Mouse (Mus musculus) limb, embryonic 14.5 days (tissue): ENCODE data around the gene Abraxas1. TPM values are rescaled to one million over a fixed set of nuclear protein-coding genes. Genes with fewer than 3 reads are reported as not detected.

Source experiments
- ATAC-seq: fragments of 200-750 bp; cut with Nextera tagmentation; 2 replicates; pipeline ENCODE4 v1.8.0; 2017; ENCODE audit warnings: low read depth, moderate number of reproducible peaks, moderate TSS enrichment; ENCODE audit not compliant: low FRiP score
- DNase-seq: peaks from one replicate; pipeline ENCODE4 v3.0.0-alpha.2; 2015; ENCODE audit warnings: low spot score
- H3K27ac ChIP-seq: fragments of 300-500 bp; sonication (generic); replicated peaks from 2 replicates; pipeline ENCODE4 v1.5.1; 2014; ENCODE audit warnings: low read depth, mild to moderate bottlenecking, low read length, moderate library complexity, mixed read lengths
- H3K27me3 ChIP-seq: fragments of 300-500 bp; sonication (generic); 2 replicates; pipeline ENCODE4 v1.6.1; 2014; ENCODE audit warnings: low read length, mixed read lengths; ENCODE audit not compliant: control insufficient read depth, insufficient read depth
- H3K36me3 ChIP-seq: fragments of 300-500 bp; sonication (generic); 2 replicates; pipeline ENCODE4 v1.6.1; 2014; ENCODE audit warnings: mild to moderate bottlenecking, low read length, moderate library complexity, mixed read lengths; ENCODE audit not compliant: control insufficient read depth, insufficient read depth
- H3K4me1 ChIP-seq: fragments of 300-500 bp; sonication (generic); 2 replicates; pipeline ENCODE4 v1.6.1; 2014; ENCODE audit warnings: antibody characterized with exemption, low read length, mixed read lengths; ENCODE audit not compliant: control insufficient read depth, insufficient read depth
- H3K4me2 ChIP-seq: fragments of 300-500 bp; sonication (generic); replicated peaks from 2 replicates; pipeline ENCODE4 v1.6.1; 2014; ENCODE audit warnings: low read depth, mild to moderate bottlenecking, low read length, moderate library complexity; ENCODE audit not compliant: severe bottlenecking
- H3K4me3 ChIP-seq: fragments of 300-500 bp; sonication (generic); replicated peaks from 2 replicates; pipeline ENCODE4 v1.5.1; 2014; ENCODE audit warnings: low read length
- H3K9ac ChIP-seq: fragments of 300-500 bp; sonication (generic); 2 replicates; pipeline ENCODE4 v1.6.1; 2014; ENCODE audit warnings: mild to moderate bottlenecking, low read depth, low read length, moderate library complexity; ENCODE audit not compliant: severe bottlenecking
- H3K9me3 ChIP-seq: fragments of 300-500 bp; sonication (generic); 2 replicates; pipeline ENCODE4 v1.6.1; 2016; ENCODE audit warnings: low read length; ENCODE audit not compliant: control insufficient read depth
- POLR2A ChIP-seq: fragments of 200-500 bp; IDR thresholded peaks from 2 replicates; pipeline ENCODE4 v1.8.0; 2012; ENCODE audit warnings: inconsistent platforms, mild to moderate bottlenecking, moderate library complexity, borderline replicate concordance; ENCODE audit not compliant: insufficient read depth, insufficient read length; ENCODE audit errors: extremely low read depth
- WGBS: fragments of 180-500 bp; shearing (Covaris S2); extraction: QIAGEN DNeasy Blood & Tissue Kit; methylation state at CpG from one replicate; pipeline ENCODE4 v1.1.7; 2014; 5-methylcytosine and 5-hydroxymethylcytosine counted together
- polyA plus RNA-seq, 2 experiments: library from polyadenylated mRNA; depleted of rRNA in 1 of 2; stranded (reverse) in 1 of 2; unstranded in 1 of 2; fragments of >200 nt; fragmentation: Nextera tagmentation in 1 of 2; extraction: Ambion mirVana in 1 of 2; gene quantifications; 2 replicates each; pipeline versions ENCODE4 v1.2.1 to v1.2.3; 2012 to 2014

Gene Abraxas1
- polyA plus RNA-seq, 2 experiments = 21.7 to 28.0 TPM

DNA sequence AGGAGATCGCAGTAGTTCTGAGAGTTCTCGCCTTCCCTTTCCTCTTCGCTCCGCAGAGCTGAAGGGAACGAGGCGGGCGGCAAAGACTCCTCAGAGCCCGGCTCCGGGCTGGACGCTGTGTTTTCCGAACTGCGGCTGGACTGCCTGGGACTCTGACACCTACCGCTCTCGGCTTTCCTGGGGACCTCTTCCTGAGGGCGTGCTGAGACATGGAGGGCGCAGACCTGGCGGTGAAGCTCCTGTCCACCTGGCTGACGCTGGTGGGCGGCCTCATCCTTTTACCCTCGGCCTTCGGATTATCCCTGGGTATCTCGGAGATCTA is 25.8 kb upstream of the Abraxas1 start:
- Histone ChIP-seq H3K4me2 (peak overlapping the region; percentile 93), H3K4me1 (peaks cover 7% of the 10 kb centered on the region), H3K36me3 (no peaks in the 10 kb centered on the region), H3K9ac (peak overlapping the region; percentile 60), H3K27me3 (peaks cover 13% of the 10 kb centered on the region; the same call in 1 of the 2 replicates), H3K27ac (no peak overlapping the region), H3K9me3 (0 out of 2 replicates have a peak, but pooled peaks cover 4% of the 10 kb centered on the region), H3K4me3 (peak overlapping the region; percentile 58)
- ATAC-seq = peak; percentile 45; the same call in 1 of the 2 replicates
- DNase-seq = no peak
- 7% methylated on average over 19 of the region's 22 CpGs for WGBS
- no peak for TF ChIP-seq POLR2A

DNA sequence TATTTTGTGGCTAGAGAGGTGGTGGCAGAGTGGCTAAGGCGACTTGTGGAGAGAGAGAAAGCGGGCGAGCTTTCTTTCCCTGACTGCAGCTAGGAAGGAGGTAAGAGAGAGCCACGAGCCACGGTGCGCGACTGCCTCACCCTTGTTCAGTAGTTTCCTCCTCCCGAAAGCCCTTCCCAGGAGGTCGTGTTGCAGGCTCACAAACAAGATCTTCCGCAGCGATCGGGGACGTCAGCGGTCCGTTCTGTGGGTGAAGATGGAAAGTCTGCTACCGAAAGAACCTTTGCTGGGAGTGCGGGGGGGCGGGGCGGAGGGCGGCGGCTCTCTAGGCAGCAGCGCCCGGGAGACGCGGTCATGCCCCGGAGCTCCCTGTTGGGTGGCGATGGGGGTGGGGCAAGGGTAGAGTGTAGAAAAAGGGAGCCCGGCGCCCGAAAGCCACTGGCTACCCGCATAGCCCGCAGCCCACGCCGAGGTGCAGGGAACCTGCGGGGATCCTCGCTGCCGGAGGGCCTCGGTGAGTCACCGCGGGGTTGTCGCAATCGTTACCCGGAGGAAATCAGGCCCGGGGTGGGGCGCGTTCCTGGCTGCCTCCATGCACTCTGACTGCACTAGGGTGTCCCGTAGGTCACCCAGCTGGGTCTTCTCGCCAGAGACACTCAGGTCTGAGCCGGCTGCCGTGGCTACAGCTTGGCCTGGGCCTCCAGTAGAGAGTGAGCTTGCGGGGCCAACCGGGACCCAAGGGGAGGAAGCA is 25.3 kb upstream of the Abraxas1 start:
- WGBS = under 1% methylated on average over 38 of the region's 52 CpGs
- H3K4me1 ChIP-seq = peaks cover 7% of the 10 kb centered on the region
- H3K9ac ChIP-seq = peak overlapping the region; percentile 60
- no peak for TF ChIP-seq POLR2A
- 0 out of 2 replicates have a peak overlapping the region, but pooled peaks have one; percentile 0 for H3K27ac ChIP-seq
- 0 out of 2 replicates have a peak, but pooled peaks cover 4% of the 10 kb centered on the region for H3K9me3 ChIP-seq
- peak overlapping the region; percentile 58 for H3K4me3 ChIP-seq
- peak; percentile 24; the same call in 1 of the 2 replicates for ATAC-seq
- DNase-seq = no peak
- no peaks in the 10 kb centered on the region for H3K36me3 ChIP-seq
- peak overlapping the region; percentile 93 for H3K4me2 ChIP-seq
- H3K27me3 ChIP-seq = peaks cover 13% of the 10 kb centered on the region; the same call in 1 of the 2 replicates

DNA sequence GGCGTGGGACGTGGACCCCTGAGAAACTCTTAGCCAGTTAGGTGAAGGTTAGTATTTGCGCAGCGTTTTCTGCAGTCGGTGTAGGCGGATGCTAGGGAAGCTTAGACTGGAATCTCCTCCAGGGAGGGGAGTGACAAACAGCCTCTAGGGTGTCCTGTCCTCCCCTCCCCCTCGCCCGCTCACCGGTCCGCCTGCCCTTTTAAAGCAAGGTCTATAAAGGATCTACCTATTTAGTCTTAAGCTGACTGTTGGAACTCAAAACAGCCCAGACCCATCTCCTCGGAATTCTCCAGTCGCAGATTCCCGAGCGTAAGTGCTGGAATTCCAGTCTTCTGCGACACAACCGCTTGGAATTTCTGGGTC is 24.7 kb upstream of the Abraxas1 start, which contains the start of gene Gpat3:
TSS of gene Gpat3 (plus strand) at position 229 of the 363 bp plus-strand sequence.
- Histone ChIP-seq H3K36me3 (no peaks in the 10 kb centered on the region), H3K27me3 (peaks cover 13% of the 10 kb centered on the region; the same call in 1 of the 2 replicates), H3K9me3 (0 out of 2 replicates have a peak, but pooled peaks cover 4% of the 10 kb centered on the region), H3K27ac (0 out of 2 replicates have a peak within 1 kb of the TSS, but pooled peaks have one; percentile 0), H3K4me1 (peaks cover 7% of the 10 kb centered on the region), H3K4me3 (peak within 1 kb of the TSS; percentile 58), H3K9ac (peak within 1 kb of the TSS; percentile 60), H3K4me2 (peak within 1 kb of the TSS; percentile 93)
- DNase-seq (no peak), ATAC-seq (no peak)
- WGBS = 0% methylated on average over 16 of the region's 16 CpGs
- TF ChIP-seq POLR2A = no peak

DNA sequence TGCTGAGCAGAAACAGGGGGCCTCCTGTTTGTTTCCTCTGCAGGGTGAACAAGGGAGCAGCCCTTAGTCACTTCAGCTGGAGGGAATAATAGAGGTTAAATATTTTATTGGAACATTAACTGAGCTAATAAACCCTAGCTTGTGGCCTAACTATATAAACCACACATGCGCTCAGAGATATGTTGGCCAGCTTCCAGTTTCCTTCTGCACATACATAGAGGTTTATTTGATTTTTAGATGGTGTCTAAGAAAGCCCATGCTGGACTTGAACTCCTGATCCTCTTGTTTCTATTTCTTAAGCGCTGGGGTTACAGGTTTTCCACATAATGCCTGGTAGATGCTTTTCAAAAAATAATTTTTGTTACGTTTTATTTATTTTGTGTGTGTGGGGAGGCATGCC is 23.7 kb upstream of the Abraxas1 start:
- no peak for TF ChIP-seq POLR2A
- no peak overlapping the region for H3K9ac ChIP-seq
- ATAC-seq (no peak), DNase-seq (peak; percentile 61)
- 34% methylated on average over 3 of the region's 3 CpGs for WGBS
- peaks cover 13% of the 10 kb centered on the region; the same call in 1 of the 2 replicates for H3K27me3 ChIP-seq
- H3K36me3 ChIP-seq = no peaks in the 10 kb centered on the region
- peak overlapping the region; percentile 93 for H3K4me2 ChIP-seq
- H3K4me1 ChIP-seq = peaks cover 7% of the 10 kb centered on the region
- H3K9me3 ChIP-seq = 0 out of 2 replicates have a peak, but pooled peaks cover 4% of the 10 kb centered on the region
- no peak overlapping the region for H3K4me3 ChIP-seq
- no peak overlapping the region for H3K27ac ChIP-seq

DNA sequence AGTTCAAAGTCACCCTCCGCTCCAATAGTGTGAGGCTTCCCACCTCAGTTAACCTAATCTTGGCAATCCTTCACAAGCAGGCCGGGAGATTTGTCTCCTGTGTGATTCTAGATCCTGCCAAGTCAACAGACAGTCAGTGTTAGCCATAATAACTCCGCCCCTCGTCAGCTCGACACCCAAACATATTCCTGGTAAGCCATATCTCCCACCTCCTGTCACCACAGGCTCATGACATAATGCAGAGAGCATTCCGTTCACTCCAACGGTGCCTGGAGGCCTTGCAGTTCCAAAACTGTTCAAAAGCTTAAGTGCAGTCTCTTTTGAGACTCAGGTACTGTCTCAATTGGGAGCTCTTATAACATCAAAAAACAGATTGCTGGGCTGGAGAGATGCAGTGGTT is 17.1 kb upstream of the Abraxas1 start:
- DNase-seq (peak; percentile 4), ATAC-seq (no peak; the same call in 1 of the 2 replicates)
- Histone ChIP-seq H3K27ac (no peak overlapping the region), H3K4me2 (no peak overlapping the region), H3K27me3 (no peaks in the 10 kb centered on the region), H3K9me3 (0 out of 2 replicates have a peak, but pooled peaks cover 4% of the 10 kb centered on the region), H3K9ac (no peak overlapping the region), H3K4me3 (no peak overlapping the region), H3K4me1 (peaks cover 3% of the 10 kb centered on the region; the same call in 1 of the 2 replicates), H3K36me3 (no peaks in the 10 kb centered on the region)
- no peak for TF ChIP-seq POLR2A
- 72% methylated on average over 7 of the region's 7 CpGs for WGBS
